Mouse (Mus musculus) cerebellum, adult 8-10 months (tissue): ENCODE measurements around the gene Ptbp1.

Experiments used
- DNase-seq: peaks from one replicate; pipeline ENCODE4 v3.0.0; 2022

Gene Ptbp1

GRCm38 (mm10) chr10:79860079-79860911 is 6.1 kb downstream of the Ptbp1 start:
- DNase-seq, result no peak

- no peak for DNase-seq
Measured at GRCm38 (mm10) chr10:79861230-79862048, 7.2 kb downstream of the Ptbp1 start.

- no peak for DNase-seq
Measured at GRCm38 (mm10) chr10:79862049-79862788, 8.0 kb downstream of the Ptbp1 start.

- no peak for DNase-seq
Measured at GRCm38 (mm10) chr10:79862925-79863324, 8.7 kb downstream of the Ptbp1 start.

- no peak for DNase-seq
Measured at GRCm38 (mm10) chr10:79864351-79865188, 10.3 kb downstream of the Ptbp1 start.

GRCm38 (mm10) chr10:79865189-79865601 is 11.0 kb downstream of the Ptbp1 start:
- DNase-seq, result no peak

GRCm38 (mm10) chr10:79865801-79866295 is 11.6 kb downstream of the Ptbp1 start:
- DNase-seq, result no peak

- no peak for DNase-seq
Measured at GRCm38 (mm10) chr10:79866601-79867000, 12.4 kb downstream of the Ptbp1 start.

GRCm38 (mm10) chr10:79871845-79872244 is 17.6 kb downstream of the Ptbp1 start:
- DNase-seq, result no peak

GRCm38 (mm10) chr10:79872862-79873261 is 18.6 kb downstream of the Ptbp1 start:
- no peak for DNase-seq

- no peak for DNase-seq
Measured at GRCm38 (mm10) chr10:79873313-79873712, 19.1 kb downstream of the Ptbp1 start.

- no peak for DNase-seq
Measured at GRCm38 (mm10) chr10:79873715-79874289, 19.6 kb downstream of the Ptbp1 start.

GRCm38 (mm10) chr10:79874290-79874862 is 20.1 kb downstream of the Ptbp1 start, which contains the start of the genes Prtn3 and Plppr3:
Gene Prtn3, plus strand, starts transcription at chr10:79874476.
Gene Plppr3, minus strand, starts transcription at chr10:79874634.
- no peak for DNase-seq

GRCm38 (mm10) chr10:79877174-79877573 is 22.9 kb downstream of the Ptbp1 start:
- no peak for DNase-seq

- DNase-seq, result no peak
Measured at GRCm38 (mm10) chr10:79877757-79878156, 23.5 kb downstream of the Ptbp1 start.

GRCm38 (mm10) chr10:79879527-79879926 is 25.3 kb downstream of the Ptbp1 start:
- no peak for DNase-seq

GRCm38 (mm10) chr10:79880721-79881120 is 26.5 kb downstream of the Ptbp1 start:
- DNase-seq, result no peak

- DNase-seq, result no peak
Measured at GRCm38 (mm10) chr10:79881981-79882380, 27.8 kb downstream of the Ptbp1 start.

GRCm38 (mm10) chr10:79883297-79884084 is 29.3 kb downstream of the Ptbp1 start:
- DNase-seq, result peak; percentile 80

GRCm38 (mm10) chr10:79884446-79884845 is 30.2 kb downstream of the Ptbp1 start:
- DNase-seq, result no peak
